ENCODE assay signal across 8 mouse cellular contexts in genomic region chr4:140910661-140911310, GRCm38 (mm10). TPM values are rescaled to one million over a fixed set of nuclear protein-coding genes. Genes with fewer than 3 reads are reported as not detected.
A peak's percentile ranks its signal among the peaks of the same experiment; 100 is the strongest.
DNase-seq lines count a peak whose midpoint lies in the region; ATAC-seq and TF ChIP-seq lines count a peak whose summit lies in the region.

No protein-coding gene starts in this region.

- no peaks in the 10 kb centered on the region for H3K9me3 ChIP-seq in midbrain, postnatal 0 days (ENCODE audit: low read length)

- no peak for TF ChIP-seq CTCF in kidney, adult 2 months (conservative IDR thresholded peaks at IDR 0.05; ENCODE audit: insufficient read depth, insufficient read length, low read depth, low read length)
- no peak for TF ChIP-seq CTCF in midbrain, postnatal 0 days (IDR thresholded peaks at IDR 0.05)

- H3K4me1 ChIP-seq in kidney, adult 2 months (ENCODE audit: control insufficient read depth, insufficient read depth, low read length) = no peaks in the 10 kb centered on the region; the same call in 1 of the 2 replicates
- H3K4me1 ChIP-seq in midbrain, postnatal 0 days (ENCODE audit: insufficient read depth, low read length) = no peaks in the 10 kb centered on the region

- DNase-seq in adrenal gland, adult (ENCODE audit: inconsistent age in 2 of 2, low spot score in 1 of 2) = peak; percentile 62 to 79
- no peak for DNase-seq in adrenal gland, postnatal 4 days (ENCODE audit: low spot score in 2 of 2)
- peak; percentile 3 for DNase-seq in thymus, postnatal 14 days
- no peak for DNase-seq in thymus, adult 18-20 months
- DNase-seq in kidney, adult 2 months = peak; percentile 37
- DNase-seq in testis, postnatal 10 days (ENCODE audit: low spot score) = peak; percentile 57
- no peak for DNase-seq in midbrain, postnatal 0 days (ENCODE audit: low spot score)

- no peaks in the 10 kb centered on the region for H3K27me3 ChIP-seq in kidney, adult 2 months (replicated peaks; ENCODE audit: control insufficient read depth, insufficient read depth, low read length)
- peaks cover 3% of the 10 kb centered on the region; the same call in 1 of the 2 replicates for H3K27me3 ChIP-seq in midbrain, postnatal 0 days (ENCODE audit: insufficient read depth, low read length)

- no peak for TF ChIP-seq POLR2A in kidney, adult 2 months (IDR thresholded peaks at IDR 0.05; ENCODE audit: low read depth, low read length)

- WGBS in kidney, adult 2 months = 4% methylated on average over 17 of the region's 17 CpGs
- 32% methylated on average over 17 of the region's 17 CpGs for WGBS in midbrain, postnatal 0 days

- ATAC-seq in erythroid progenitor cell, adult 5-6 weeks (replicated peaks; ENCODE audit: low FRiP score, poor library complexity, severe bottlenecking) = no peak
- ATAC-seq in midbrain, postnatal 0 days (ENCODE audit: low FRiP score) = no peak

- H3K9ac ChIP-seq in midbrain, postnatal 0 days (replicated peaks; ENCODE audit: low read length, poor library complexity, severe bottlenecking) = no peak overlapping the region

- no peaks in the 10 kb centered on the region for H3K36me3 ChIP-seq in kidney, adult 2 months (ENCODE audit: control insufficient read depth, insufficient read depth, low read length)
- no peaks in the 10 kb centered on the region for H3K36me3 ChIP-seq in midbrain, postnatal 0 days (ENCODE audit: insufficient read depth, low read length)

- H3K4me3 ChIP-seq in kidney, adult 2 months (ENCODE audit: insufficient read depth, low read depth, low read length) = no peak overlapping the region
- no peak overlapping the region for H3K4me3 ChIP-seq in midbrain, postnatal 0 days (ENCODE audit: low read depth, low read length)

- H3K27ac ChIP-seq in kidney, adult 2 months (ENCODE audit: insufficient read depth, low read depth, low read length) = no peak overlapping the region
- no peak overlapping the region for H3K27ac ChIP-seq in midbrain, postnatal 0 days (ENCODE audit: low read depth, low read length)

- no peak overlapping the region for H3K4me2 ChIP-seq in midbrain, postnatal 0 days (ENCODE audit: low read depth, low read length, poor library complexity, severe bottlenecking)

RNA-seq across cellular contexts. Expression of gene Padi2, which starts 4.6 kb away (rescaled TPM):
- total RNA-seq in adrenal gland, postnatal 4 days (2021) = 1 to 10 TPM; 6.7 to 9.5 TPM
- polyA plus RNA-seq in kidney, adult 2 months (2012; rRNA removed) = 4.9 and 5.1 TPM in 2 replicates
- total RNA-seq in erythroid progenitor cell, adult 5-6 weeks (2015; ENCODE audit: low replicate concordance) = 1.1 and 3.4 TPM in 2 replicates
- 1.3 and 3.5 TPM in 2 replicates for total RNA-seq in erythroid progenitor cell, adult 5-6 weeks (2017; ENCODE audit: low replicate concordance)
- total RNA-seq in midbrain, postnatal 0 days (2014; rRNA removed) = 3.1 and 7.1 TPM in 2 replicates
- 2.7 and 3.3 TPM in 2 replicates for polyA plus RNA-seq in midbrain, postnatal 0 days (2015; fragmentation: Nextera tagmentation; extraction: Ambion mirVana)

RNA-seq across cellular contexts. Expression of gene Sdhb, which starts 50.2 kb away (rescaled TPM):
- total RNA-seq in adrenal gland, postnatal 4 days (2021) = 100 to 1,000 TPM; 271 to 305 TPM
- 655 and 703 TPM in 2 replicates for polyA plus RNA-seq in kidney, adult 2 months (2012; rRNA removed)
- total RNA-seq in erythroid progenitor cell, adult 5-6 weeks (2015; ENCODE audit: low replicate concordance) = 44.3 and 52.0 TPM in 2 replicates
- 21.6 and 53.0 TPM in 2 replicates for total RNA-seq in erythroid progenitor cell, adult 5-6 weeks (2017; ENCODE audit: low replicate concordance)
- 194 and 243 TPM in 2 replicates for total RNA-seq in midbrain, postnatal 0 days (2014; rRNA removed)
- polyA plus RNA-seq in midbrain, postnatal 0 days (2015; fragmentation: Nextera tagmentation; extraction: Ambion mirVana) = 529 and 575 TPM in 2 replicates

Comparison
In these comparisons a context has a peak if more than half of its experiments do, and no peak if none do; other contexts are left out.
1. DNase-seq: peak in adrenal gland, adult (2 of 2), thymus, postnatal 14 days (single experiment), kidney, adult 2 months (single experiment) and testis, postnatal 10 days (single experiment); none in adrenal gland, postnatal 4 days (0 of 2), thymus, adult 18-20 months (0 of 2) and midbrain, postnatal 0 days (single experiment).